Mouse (Mus musculus) kidney, embryonic 15.5 days (tissue): ENCODE measurements around the gene Shoc2. TPM values are rescaled to one million over a fixed set of nuclear protein-coding genes. Genes with fewer than 3 reads are reported as not detected.
"Not testable (repeated sequence)": the region's sequence is repeated elsewhere in the genome, so short reads cannot be mapped to it uniquely, and the experiment has no call there.

Source experiments
- ATAC-seq: fragments of 200-750 bp; cut with Nextera tagmentation; replicated peaks from 2 replicates; pipeline ENCODE4 v1.8.0; 2017; ENCODE audit warnings: moderate TSS enrichment; ENCODE audit not compliant: low FRiP score
- H3K27ac ChIP-seq: fragments of 300-500 bp; sonication (generic); 2 replicates; pipeline ENCODE4 v1.5.1; 2015; ENCODE audit warnings: mild to moderate bottlenecking, inconsistent platforms
- H3K27me3 ChIP-seq: fragments of 300-500 bp; sonication (generic); 2 replicates; pipeline ENCODE4 v1.6.1; 2015; ENCODE audit warnings: inconsistent platforms
- H3K36me3 ChIP-seq: fragments of 300-500 bp; sonication (generic); 2 replicates; pipeline ENCODE4 v1.6.1; 2015; ENCODE audit warnings: inconsistent platforms
- H3K4me1 ChIP-seq: fragments of 300-500 bp; sonication (generic); 2 replicates; pipeline ENCODE4 v1.6.1; 2015; ENCODE audit warnings: inconsistent platforms
- H3K4me2 ChIP-seq: fragments of 300-500 bp; sonication (generic); 2 replicates; pipeline ENCODE4 v1.6.1; 2015; ENCODE audit warnings: moderate library complexity, mild to moderate bottlenecking, inconsistent platforms
- H3K4me3 ChIP-seq: fragments of 300-500 bp; sonication (generic); replicated peaks from 2 replicates; pipeline ENCODE4 v1.5.1; 2015; ENCODE audit warnings: mild to moderate bottlenecking, inconsistent platforms
- H3K9ac ChIP-seq: fragments of 300-500 bp; sonication (generic); 2 replicates; pipeline ENCODE4 v1.6.1; 2015; ENCODE audit warnings: mild to moderate bottlenecking, inconsistent platforms
- H3K9me3 ChIP-seq: fragments of 300-500 bp; sonication (generic); replicated peaks from 2 replicates; pipeline ENCODE4 v1.6.1; 2016; ENCODE audit warnings: inconsistent platforms
- WGBS: fragments of 180-500 bp; shearing (Covaris S2); methylation state at CpG from one replicate; pipeline ENCODE4 v1.1.7; 2015; ENCODE audit warnings: mixed read lengths; 5-methylcytosine and 5-hydroxymethylcytosine counted together
- polyA plus RNA-seq: library from polyadenylated mRNA; unstranded; fragments of >200 nt; fragmentation: Nextera tagmentation; extraction: Ambion mirVana; gene quantifications from 2 replicates; pipeline ENCODE4 v1.2.1, GENCODE M21; 2015

Gene Shoc2
- polyA plus RNA-seq, 1 experiment from 2014 or later = 51.5 TPM

DNA sequence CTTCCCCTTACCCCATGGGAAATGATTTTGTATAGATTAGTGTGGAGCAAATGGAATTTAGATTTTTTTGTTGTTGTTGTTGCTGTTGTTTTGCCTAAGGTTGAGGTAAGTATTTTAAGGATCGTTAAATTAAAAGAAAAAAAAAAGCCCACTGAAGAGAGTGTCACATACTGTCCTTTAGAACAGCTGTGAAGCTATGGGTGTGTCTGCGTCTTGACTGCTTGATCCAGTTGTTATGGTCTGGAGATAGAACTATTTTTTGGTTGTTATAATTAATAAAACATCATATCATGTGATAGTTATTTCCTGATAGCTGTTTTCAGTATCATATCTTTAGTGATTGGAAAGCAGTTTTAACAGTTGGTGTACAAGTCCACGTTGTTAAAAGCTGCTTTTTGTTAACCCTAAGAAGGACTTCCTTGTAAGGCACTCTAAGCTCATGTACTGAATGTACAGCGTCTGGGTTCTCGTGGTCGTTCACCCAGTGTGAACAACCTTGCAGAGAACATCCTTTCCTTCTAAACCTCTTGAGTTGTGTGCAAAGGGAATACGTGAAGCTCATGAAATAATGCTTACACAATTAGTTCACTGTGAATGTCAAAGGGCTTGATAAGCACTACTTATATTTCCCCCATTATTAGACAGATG lies 39.1 kb upstream of the Shoc2 start:
- H3K27ac ChIP-seq = no peak overlapping the region
- ATAC-seq = no peak
- peaks cover 10% of the 10 kb centered on the region for H3K36me3 ChIP-seq
- peaks cover 35% of the 10 kb centered on the region for H3K4me1 ChIP-seq
- WGBS = 50% methylated on average over 7 of the region's 7 CpGs
- no peaks in the 10 kb centered on the region for H3K9me3 ChIP-seq
- H3K27me3 ChIP-seq = no peaks in the 10 kb centered on the region
- peak overlapping the region; percentile 33; the same call in 1 of the 2 replicates for H3K9ac ChIP-seq
- H3K4me2 ChIP-seq = peak overlapping the region; percentile 76
- peak overlapping the region; percentile 97 for H3K4me3 ChIP-seq

DNA sequence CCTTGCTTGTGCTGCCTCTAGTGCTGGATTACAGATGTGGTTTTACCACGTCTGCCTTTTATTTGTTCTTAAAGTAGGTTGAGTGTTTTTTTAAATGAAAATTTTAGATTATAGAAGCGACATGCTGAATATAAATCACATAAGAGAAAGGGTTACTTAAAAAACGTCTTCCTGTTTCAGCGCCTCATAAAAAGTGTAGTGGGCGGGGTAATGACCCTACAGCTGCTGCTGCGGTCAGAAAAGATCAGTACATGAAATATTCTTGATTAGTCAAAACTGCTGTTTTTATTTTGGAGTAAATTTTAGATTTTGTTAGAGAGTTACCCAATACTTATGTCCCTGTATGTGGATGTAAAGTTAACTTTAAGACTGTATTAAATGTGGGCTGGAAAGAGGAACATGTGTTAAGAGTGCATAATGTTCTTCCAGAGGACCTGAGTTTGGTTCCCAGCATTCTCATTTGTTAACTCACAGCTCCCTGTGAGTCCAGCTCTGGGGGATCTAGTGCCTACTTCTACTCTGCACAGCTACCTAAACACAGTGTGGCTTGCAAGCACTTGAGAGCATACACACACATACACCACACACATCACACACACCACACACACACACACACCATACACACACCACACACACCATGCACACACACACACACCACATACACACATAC lies 37.9 kb upstream of the Shoc2 start:
- Histone ChIP-seq H3K4me2 (peak overlapping the region; percentile 76), H3K27ac (no peak overlapping the region), H3K36me3 (peaks cover 20% of the 10 kb centered on the region), H3K9me3 (no peaks in the 10 kb centered on the region), H3K4me1 (peaks cover 35% of the 10 kb centered on the region), H3K27me3 (no peaks in the 10 kb centered on the region), H3K4me3 (peak overlapping the region; percentile 97), H3K9ac (no peak overlapping the region)
- 27% methylated on average over 6 of the region's 6 CpGs for WGBS
- ATAC-seq = no peak

DNA sequence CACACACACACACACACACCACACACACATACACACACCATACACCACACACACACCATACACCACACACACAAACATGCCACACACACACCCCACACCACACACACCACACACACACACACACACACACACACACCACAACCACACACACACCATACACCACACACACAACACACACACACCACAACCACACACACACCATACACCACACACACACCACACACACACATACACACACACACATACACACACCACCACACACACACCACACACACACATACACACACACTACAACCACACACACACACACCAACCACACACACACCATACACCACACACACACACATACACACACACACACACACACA lies 37.4 kb upstream of the Shoc2 start:
- H3K27me3 ChIP-seq, H3K4me3 ChIP-seq, H3K4me2 ChIP-seq, ATAC-seq, H3K27ac ChIP-seq, H3K9ac ChIP-seq, H3K9me3 ChIP-seq: not testable (repeated sequence)
- H3K36me3 ChIP-seq = peaks cover 24% of the 10 kb centered on the region
- H3K4me1 ChIP-seq = peaks cover 35% of the 10 kb centered on the region

DNA sequence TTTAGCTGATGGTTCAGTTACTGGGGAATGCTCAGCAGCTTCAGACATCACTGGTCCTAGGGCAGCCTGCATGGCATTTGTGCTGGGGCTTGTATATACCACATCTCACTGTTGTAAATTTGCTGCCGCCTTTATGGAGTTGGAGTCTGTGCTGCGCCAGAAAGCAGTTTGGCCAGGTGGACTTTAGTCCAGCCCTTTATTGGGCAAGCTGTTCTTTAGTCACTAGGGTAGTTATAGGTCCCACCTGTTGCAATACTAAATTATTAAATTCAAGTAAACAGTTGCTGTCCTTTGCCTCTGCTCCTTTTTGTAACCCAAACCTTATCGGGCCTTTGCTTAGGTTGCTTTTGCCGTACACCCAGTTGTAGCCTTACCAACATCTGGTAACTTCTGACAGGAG lies 29.2 kb upstream of the Shoc2 start:
- H3K4me3 ChIP-seq = no peak overlapping the region
- no peaks in the 10 kb centered on the region for H3K27me3 ChIP-seq
- no peaks in the 10 kb centered on the region for H3K4me1 ChIP-seq
- no peak overlapping the region for H3K27ac ChIP-seq
- no peaks in the 10 kb centered on the region for H3K9me3 ChIP-seq
- 94% methylated on average over 4 of the region's 4 CpGs for WGBS
- no peak for ATAC-seq
- H3K36me3 ChIP-seq = peaks cover 91% of the 10 kb centered on the region
- H3K9ac ChIP-seq = no peak overlapping the region
- H3K4me2 ChIP-seq = no peak overlapping the region

DNA sequence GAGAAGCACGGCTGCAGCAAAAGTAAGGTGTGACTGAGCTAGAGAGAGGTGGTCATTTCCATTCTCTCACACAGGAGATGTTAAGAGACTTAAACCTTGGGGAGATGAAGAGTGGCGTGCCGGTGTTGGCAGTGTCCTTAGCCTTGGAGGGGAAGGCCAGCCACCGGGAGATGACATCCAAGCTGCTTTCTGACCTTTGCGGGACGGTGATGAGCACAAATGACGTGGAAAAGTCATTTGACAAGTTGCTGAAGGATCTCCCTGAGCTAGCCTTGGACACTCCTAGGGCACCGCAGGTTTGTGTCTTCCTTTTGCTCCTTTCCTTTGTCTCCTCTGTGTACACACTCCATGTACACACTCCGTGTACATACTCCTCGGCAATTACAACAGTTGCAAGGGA lies 24.6 kb upstream of the Shoc2 start:
- Histone ChIP-seq H3K4me3 (no peak overlapping the region), H3K4me2 (no peak overlapping the region), H3K36me3 (peaks cover 88% of the 10 kb centered on the region), H3K27me3 (no peaks in the 10 kb centered on the region), H3K4me1 (no peaks in the 10 kb centered on the region), H3K27ac (no peak overlapping the region), H3K9me3 (no peaks in the 10 kb centered on the region), H3K9ac (no peak overlapping the region)
- no peak for ATAC-seq
- 92% methylated on average over 10 of the region's 10 CpGs for WGBS

DNA sequence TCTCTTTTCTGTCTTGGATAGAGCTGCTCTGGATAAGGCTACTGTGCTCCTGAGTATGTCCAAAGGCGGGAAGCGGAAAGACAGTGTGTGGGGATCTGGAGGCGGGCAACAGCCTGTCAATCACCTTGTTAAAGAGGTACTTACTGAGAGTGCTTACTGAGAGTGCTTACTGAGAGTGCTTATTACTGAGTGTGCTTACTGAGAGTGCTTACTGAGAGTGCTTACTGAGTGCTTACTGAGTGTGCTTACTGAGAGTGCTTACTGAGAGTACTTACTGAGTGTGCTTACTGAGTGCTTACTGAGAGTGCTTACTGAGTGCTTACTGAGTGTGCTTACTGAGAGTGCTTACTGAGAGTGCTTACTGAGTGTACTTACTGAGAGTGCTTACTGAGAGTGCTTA lies 22.1 kb upstream of the Shoc2 start:
- not testable (repeated sequence) for H3K9ac ChIP-seq, H3K4me3 ChIP-seq, ATAC-seq, H3K4me1 ChIP-seq, H3K27ac ChIP-seq, H3K4me2 ChIP-seq, H3K9me3 ChIP-seq, H3K27me3 ChIP-seq
- H3K36me3 ChIP-seq = peaks cover 80% of the 10 kb centered on the region
- 92% methylated on average over 3 of the region's 3 CpGs for WGBS

DNA sequence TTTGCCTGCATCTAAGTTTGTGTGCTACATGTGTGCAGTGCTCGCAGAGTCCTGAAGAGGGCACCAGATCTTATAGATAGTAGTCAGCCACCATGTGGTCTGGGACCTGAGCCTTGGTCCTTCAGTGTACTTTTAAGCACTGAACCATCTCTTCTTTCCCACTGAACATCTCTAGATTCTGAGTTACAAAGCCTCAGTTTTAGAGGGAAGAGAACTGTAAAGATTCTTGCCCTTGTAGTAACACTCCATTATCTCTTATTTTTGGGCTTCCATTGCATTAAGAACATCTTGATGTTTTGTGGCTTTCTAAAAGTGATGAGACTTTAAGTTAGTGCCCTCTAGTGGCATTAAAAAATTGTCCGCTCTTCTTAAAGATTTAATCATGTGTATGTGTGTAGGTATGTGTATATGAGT lies 18.8 kb upstream of the Shoc2 start:
- peaks cover 73% of the 10 kb centered on the region for H3K36me3 ChIP-seq
- 94% methylated on average over 2 of the region's 2 CpGs for WGBS
- no peaks in the 10 kb centered on the region for H3K4me1 ChIP-seq
- no peak overlapping the region for H3K4me2 ChIP-seq
- no peak overlapping the region for H3K4me3 ChIP-seq
- no peak for ATAC-seq
- H3K27ac ChIP-seq = no peak overlapping the region
- no peak overlapping the region for H3K9ac ChIP-seq
- H3K27me3 ChIP-seq = no peaks in the 10 kb centered on the region
- no peaks in the 10 kb centered on the region for H3K9me3 ChIP-seq

DNA sequence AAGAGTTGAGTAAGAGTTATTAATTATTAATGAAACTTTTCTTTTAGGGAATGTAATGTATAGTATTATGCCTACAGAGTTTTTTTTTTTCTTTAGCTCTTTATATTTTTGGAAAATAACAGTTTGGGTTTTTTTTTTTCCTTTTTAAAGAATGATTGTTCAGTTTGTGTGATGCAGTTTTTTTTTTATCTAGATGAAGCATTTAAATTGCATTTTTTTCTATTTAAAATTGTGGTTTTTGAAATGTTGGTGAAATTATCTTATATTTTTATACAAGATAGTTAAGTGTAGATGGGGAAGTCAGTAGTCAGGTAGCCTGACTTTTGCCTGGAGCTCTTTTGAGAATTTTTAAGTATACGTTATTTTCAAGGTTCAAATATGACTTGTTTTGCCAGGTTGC lies 17.4 kb upstream of the Shoc2 start:
- H3K36me3 ChIP-seq = peaks cover 74% of the 10 kb centered on the region

DNA sequence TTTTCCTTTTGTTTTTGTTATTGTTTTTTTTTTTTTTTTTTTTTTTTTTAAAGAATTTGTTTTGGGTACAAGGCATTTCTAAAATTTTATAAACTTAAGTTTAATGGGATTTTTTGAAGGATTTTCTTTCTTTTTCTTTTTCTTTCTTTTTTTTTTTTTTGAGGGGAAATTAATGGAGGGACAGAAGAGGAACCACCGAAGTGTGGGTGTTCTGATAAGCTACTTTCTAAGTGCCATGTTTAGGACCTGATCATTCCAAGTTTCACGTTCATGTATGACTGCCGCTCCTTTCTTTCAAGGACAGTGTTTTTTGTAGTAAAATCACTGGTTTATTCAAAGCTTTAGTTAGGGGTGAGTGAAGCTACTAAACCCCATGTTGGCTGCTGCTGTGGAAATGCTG lies 14.9 kb upstream of the Shoc2 start:
- WGBS = 87% methylated on average over 3 of the region's 3 CpGs
- Histone ChIP-seq H3K27me3 (no peaks in the 10 kb centered on the region), H3K9ac (no peak overlapping the region), H3K36me3 (peaks cover 78% of the 10 kb centered on the region), H3K4me2 (no peak overlapping the region), H3K9me3 (no peaks in the 10 kb centered on the region), H3K4me1 (no peaks in the 10 kb centered on the region), H3K4me3 (no peak overlapping the region), H3K27ac (no peak overlapping the region)
- no peak for ATAC-seq

More for the DNA sequence above, 17.4 kb upstream of the Shoc2 start:
- Histone ChIP-seq H3K4me2 (no peak overlapping the region), H3K27ac (no peak overlapping the region), H3K9me3 (no peaks in the 10 kb centered on the region), H3K4me1 (no peaks in the 10 kb centered on the region), H3K4me3 (no peak overlapping the region), H3K27me3 (no peaks in the 10 kb centered on the region), H3K9ac (no peak overlapping the region)
- WGBS = 88% methylated on average over 1 of the region's 1 CpGs
- ATAC-seq = no peak

DNA sequence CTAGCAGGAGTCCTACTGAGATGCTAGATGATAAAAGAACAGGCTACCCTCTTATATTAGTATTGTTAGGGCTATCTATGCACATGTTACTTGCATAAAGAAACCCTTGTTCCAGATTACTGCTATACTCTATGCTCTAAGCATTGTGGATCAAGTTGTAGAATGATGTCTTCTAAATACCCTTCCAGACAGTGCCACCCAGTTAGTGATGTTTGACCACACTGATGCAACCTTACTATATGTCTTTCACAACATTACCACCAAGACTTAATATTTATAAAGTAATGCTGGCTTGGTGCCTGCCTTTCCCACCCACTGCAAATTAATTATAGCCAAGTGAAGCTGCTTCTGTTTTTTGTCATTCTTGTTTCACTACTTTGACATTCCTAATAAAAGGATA lies 11.1 kb upstream of the Shoc2 start:
- Histone ChIP-seq H3K4me3 (no peak overlapping the region), H3K9me3 (no peaks in the 10 kb centered on the region), H3K4me1 (no peaks in the 10 kb centered on the region), H3K27me3 (no peaks in the 10 kb centered on the region), H3K9ac (no peak overlapping the region), H3K4me2 (no peak overlapping the region), H3K27ac (no peak overlapping the region), H3K36me3 (peaks cover 68% of the 10 kb centered on the region)
- no peak for ATAC-seq

DNA sequence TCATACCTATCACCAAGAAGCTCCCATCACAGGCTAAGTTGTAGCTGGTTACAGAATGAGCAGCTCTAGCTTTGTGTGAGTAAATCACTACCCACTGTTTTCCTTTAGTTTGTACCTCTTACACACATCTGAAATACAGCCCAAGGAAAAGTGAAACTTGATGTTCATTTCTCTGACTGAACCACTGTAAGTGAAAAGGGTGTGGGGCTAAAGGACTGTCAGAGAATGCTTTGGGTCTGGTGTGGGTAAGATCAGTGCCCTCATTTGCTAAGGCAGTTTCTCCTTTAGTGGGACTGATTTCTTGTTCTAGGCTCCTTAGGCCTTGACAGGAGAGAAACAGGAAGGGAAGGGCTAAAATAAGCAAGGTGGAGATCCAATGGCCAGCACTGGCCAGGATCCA lies 10.1 kb upstream of the Shoc2 start:
- H3K4me2 ChIP-seq = no peak overlapping the region
- peaks cover 64% of the 10 kb centered on the region for H3K36me3 ChIP-seq
- H3K9me3 ChIP-seq = no peaks in the 10 kb centered on the region
- H3K4me3 ChIP-seq = no peak overlapping the region
- no peak overlapping the region for H3K27ac ChIP-seq
- no peaks in the 10 kb centered on the region for H3K4me1 ChIP-seq
- H3K27me3 ChIP-seq = no peaks in the 10 kb centered on the region
- ATAC-seq = no peak
- H3K9ac ChIP-seq = no peak overlapping the region

DNA sequence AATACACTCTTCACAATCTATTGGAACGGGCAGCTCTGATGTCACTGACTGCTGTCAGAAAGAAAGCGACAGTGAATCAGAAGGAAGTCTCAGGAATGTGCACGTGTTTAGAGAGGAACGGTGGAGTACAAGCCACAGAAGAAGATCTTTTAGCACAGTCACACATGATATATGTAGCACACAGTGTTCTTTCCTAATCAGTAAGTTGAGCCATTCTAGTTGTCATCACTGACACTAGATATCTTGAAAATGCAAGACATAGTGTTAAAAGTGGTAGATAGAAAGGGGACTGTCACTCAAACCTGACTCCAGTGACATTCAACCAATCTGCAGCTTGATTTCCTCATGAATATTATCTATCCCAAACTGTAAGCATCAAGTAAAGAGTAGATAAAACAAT lies 4.6 kb upstream of the Shoc2 start:
- Histone ChIP-seq H3K4me3 (no peak overlapping the region), H3K9ac (no peak overlapping the region), H3K9me3 (no peaks in the 10 kb centered on the region), H3K36me3 (peaks cover 24% of the 10 kb centered on the region), H3K27me3 (no peaks in the 10 kb centered on the region), H3K4me1 (peaks cover 5% of the 10 kb centered on the region), H3K27ac (no peak overlapping the region), H3K4me2 (no peak overlapping the region)
- 76% methylated on average over 4 of the region's 4 CpGs for WGBS
- ATAC-seq = no peak

DNA sequence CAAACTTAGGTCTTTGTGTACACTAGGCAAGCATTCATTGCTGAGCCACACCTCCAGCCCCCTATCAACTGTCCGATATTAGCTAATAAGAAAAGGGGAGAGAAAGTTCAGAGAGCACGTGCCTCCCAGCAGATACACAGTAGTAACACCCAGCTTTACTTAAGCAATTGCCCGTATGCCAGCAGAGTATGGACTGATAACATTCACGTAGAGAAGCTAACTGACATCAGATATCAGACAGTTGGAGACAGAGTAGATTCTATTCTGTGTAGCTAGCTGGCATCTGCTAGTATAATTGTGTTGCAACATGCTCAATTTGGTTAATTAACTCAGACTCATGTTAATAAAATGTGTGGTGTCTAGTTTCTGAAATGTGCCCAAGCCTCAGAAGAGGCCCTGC lies 3.0 kb upstream of the Shoc2 start:
- peaks cover 24% of the 10 kb centered on the region for H3K36me3 ChIP-seq
- H3K4me2 ChIP-seq = no peak overlapping the region
- no peak overlapping the region for H3K27ac ChIP-seq
- H3K4me1 ChIP-seq = peaks cover 9% of the 10 kb centered on the region
- 93% methylated on average over 4 of the region's 4 CpGs for WGBS
- no peak overlapping the region for H3K9ac ChIP-seq
- no peaks in the 10 kb centered on the region for H3K9me3 ChIP-seq
- no peak for ATAC-seq
- H3K4me3 ChIP-seq = no peak overlapping the region
- H3K27me3 ChIP-seq = no peaks in the 10 kb centered on the region
